Mouse (Mus musculus) urinary bladder, adult 18-20 months (tissue): ENCODE results near the gene Rab5if.
A peak's percentile ranks its signal among the peaks of the same experiment; 100 is the strongest.
"Not testable (repeated sequence)": the region's sequence is repeated elsewhere in the genome, so short reads cannot be mapped to it uniquely, and the experiment has no call there.

Source experiments
- DNase-seq, 2 experiments: peaks; one replicate each; pipeline ENCODE4 v3.0.0; 2022; ENCODE audit warnings: low spot score in 2 of 2, mixed read lengths in 2 of 2

Gene Rab5if

GRCm38 (mm10) chr2:156887017-156887416 is 24.1 kb downstream of the Rab5if start, which contains the start of gene Sla2:
TSS of gene Sla2 (minus strand) at chr2:156887192.
- no peak for DNase-seq

GRCm38 (mm10) chr2:156888490-156888889 is 25.6 kb downstream of the Rab5if start:
- no peak for DNase-seq

GRCm38 (mm10) chr2:156892240-156892639 is 29.3 kb downstream of the Rab5if start:
- DNase-seq: no peak

- DNase-seq: no peak
Observed at GRCm38 (mm10) chr2:156892821-156893220, 29.9 kb downstream of the Rab5if start.

GRCm38 (mm10) chr2:156894496-156895265 is 31.8 kb downstream of the Rab5if start:
- DNase-seq: no peak

- no peak for DNase-seq
Observed at GRCm38 (mm10) chr2:156896384-156896914, 33.5 kb downstream of the Rab5if start.

- DNase-seq: no peak
Observed at GRCm38 (mm10) chr2:156897034-156897433, 34.1 kb downstream of the Rab5if start.

- DNase-seq: no peak
Observed at GRCm38 (mm10) chr2:156898374-156898773, 35.4 kb downstream of the Rab5if start.

GRCm38 (mm10) chr2:156899184-156899583 is 36.3 kb downstream of the Rab5if start:
- no peak for DNase-seq

- DNase-seq: no peak
Observed at GRCm38 (mm10) chr2:156901344-156901743, 38.4 kb downstream of the Rab5if start.

- DNase-seq: no peak
Observed at GRCm38 (mm10) chr2:156901883-156902282, 39.0 kb downstream of the Rab5if start.

GRCm38 (mm10) chr2:156902411-156902810 is 39.5 kb downstream of the Rab5if start:
- not testable (repeated sequence) for DNase-seq

GRCm38 (mm10) chr2:156903367-156903766 is 40.4 kb downstream of the Rab5if start:
- no peak for DNase-seq

- peak; percentile 16 to 28 for DNase-seq
Observed at GRCm38 (mm10) chr2:156904976-156905717, 42.2 kb downstream of the Rab5if start.

- DNase-seq: not testable (repeated sequence)
Observed at GRCm38 (mm10) chr2:156905931-156906330, 43.0 kb downstream of the Rab5if start.

- no peak for DNase-seq
Observed at GRCm38 (mm10) chr2:156913191-156913590, 50.3 kb downstream of the Rab5if start.

- no peak for DNase-seq
Observed at GRCm38 (mm10) chr2:156915559-156915958, 52.6 kb downstream of the Rab5if start.

GRCm38 (mm10) chr2:156916419-156917125 is 53.6 kb downstream of the Rab5if start:
- no peak for DNase-seq

GRCm38 (mm10) chr2:156918562-156918961 is 55.6 kb downstream of the Rab5if start:
- DNase-seq: no peak

- DNase-seq: not testable (repeated sequence)
Observed at GRCm38 (mm10) chr2:156919191-156919590, 56.3 kb downstream of the Rab5if start.

- DNase-seq: no peak
Observed at GRCm38 (mm10) chr2:156919796-156920195, 56.9 kb downstream of the Rab5if start.

- DNase-seq: no peak
Observed at GRCm38 (mm10) chr2:156923057-156923456, 60.1 kb downstream of the Rab5if start.
